Mouse (Mus musculus) spleen, postnatal 36 days (tissue): ENCODE results near the gene Brms1.
"Not testable (repeated sequence)": the region's sequence is repeated elsewhere in the genome, so short reads cannot be mapped to it uniquely, and the experiment has no call there.

Experiments used
- DNase-seq, 2 experiments: peaks; one replicate each; pipeline ENCODE4 v3.0.0; 2022; ENCODE audit warnings: low spot score in 2 of 2, mixed read lengths in 1 of 2

Brms1 gene

DNA sequence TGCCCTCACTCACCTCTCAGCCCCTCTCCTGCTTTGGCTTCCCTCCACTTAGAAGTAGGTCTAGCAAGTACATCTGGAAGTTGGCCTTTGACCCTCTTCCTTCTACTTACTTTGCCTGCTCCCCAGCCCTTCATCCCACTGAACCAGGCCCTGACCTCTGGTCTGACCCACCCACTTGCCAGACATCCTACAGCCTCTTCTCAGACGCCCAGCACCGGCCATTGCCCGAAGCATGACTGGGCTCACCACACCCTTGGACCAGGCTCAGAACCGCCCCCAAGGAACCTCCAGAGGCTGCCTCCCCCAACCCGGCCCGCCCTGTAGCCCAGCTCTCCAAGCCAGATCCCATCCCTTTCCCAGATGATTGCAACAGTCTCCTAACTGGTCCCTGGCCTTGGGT is 21.3 kb downstream of the Brms1 start:
- no peak for DNase-seq

DNA sequence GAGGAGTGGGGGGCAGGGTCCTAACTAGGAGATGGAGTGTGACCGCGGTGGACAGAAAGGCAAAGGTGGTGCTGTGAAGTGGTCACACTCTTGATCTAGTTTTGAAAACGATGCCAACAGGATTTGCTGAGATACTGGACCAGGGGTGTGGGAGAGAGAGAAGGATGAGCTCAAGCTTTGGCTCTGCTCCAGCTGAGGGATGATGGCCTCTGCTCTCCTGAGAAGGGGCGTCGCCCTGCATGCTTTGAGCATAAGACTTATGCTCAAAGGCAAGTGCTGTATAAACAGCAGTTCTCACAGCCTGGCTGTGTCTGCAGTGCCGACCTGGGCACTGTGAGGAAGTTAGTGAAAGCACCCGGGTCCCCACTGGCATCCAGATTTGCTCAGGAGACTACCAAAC is 23.9 kb downstream of the Brms1 start:
- DNase-seq = no peak

DNA sequence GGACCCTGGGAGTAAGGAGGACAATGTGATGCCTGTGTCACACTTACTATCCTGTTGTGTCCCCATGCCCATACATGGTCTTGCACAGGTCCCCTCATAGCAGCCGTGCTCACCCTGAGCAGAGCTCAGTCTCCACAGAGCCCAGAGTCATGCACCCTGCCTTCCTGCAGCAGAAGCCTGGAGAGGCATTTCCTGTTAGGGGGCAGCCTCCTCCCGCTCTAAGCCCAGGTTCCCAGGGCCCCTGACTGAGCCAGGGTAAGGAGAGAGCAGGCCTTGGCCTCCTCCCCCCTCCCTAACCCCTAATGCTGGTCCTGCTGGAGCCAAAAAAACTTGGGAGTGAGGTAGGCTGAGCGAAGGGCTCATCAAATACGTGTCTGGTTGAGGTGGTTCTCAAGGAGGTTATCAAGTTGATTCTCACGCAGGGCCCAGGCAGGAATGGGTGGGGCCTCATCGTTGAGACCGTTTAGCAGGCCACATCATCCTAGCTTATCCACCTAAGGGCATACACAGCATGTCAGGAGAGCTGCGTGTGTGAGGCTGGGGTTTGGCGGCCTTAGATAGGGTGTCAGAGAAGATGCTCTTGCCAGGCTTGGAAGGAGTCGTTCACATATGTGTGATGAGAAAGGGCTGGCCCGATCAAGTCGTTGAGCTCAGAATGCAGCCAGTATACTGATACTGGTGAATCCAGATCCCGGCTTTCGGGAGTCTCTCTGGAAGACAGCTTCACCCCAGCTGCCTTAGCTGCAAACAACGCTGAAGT is 26.1 kb downstream of the Brms1 start:
- DNase-seq = peak in 1 of 2 experiments; percentile 51

DNA sequence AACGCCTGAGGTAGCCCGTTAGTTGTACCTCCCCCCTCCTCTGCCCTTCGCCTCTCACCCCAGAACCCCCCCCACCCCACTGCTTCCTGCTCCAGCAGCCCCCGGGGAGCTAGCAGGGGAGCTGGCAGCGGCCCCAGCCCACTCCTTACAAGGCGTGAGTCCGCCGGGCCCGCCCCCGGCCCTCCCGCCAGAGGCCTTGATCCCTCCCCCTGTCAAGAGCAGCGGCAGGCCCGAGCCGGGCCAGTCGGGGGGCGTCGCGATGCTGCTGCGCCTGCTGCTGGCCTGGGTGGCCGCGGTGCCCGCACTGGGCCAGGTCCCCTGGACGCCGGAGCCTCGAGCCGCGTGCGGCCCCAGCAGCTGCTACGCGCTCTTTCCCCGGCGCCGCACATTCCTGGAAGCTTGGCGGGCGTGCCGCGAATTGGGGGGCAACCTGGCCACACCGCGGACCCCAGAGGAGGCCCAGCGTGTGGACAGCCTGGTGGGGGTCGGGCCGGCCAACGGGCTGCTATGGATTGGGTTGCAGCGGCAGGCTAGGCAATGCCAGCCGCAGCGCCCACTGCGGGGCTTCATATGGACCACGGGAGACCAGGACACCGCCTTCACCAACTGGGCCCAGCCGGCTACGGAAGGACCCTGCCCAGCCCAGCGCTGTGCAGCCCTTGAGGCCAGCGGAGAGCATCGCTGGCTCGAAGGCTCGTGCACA is 26.9 kb downstream of the Brms1 start, which contains the start of gene Cd248:
Gene Cd248, plus strand, starts transcription at position 212 of the 703 bp plus-strand sequence.
- peak in 1 of 2 experiments; percentile 25 for DNase-seq

DNA sequence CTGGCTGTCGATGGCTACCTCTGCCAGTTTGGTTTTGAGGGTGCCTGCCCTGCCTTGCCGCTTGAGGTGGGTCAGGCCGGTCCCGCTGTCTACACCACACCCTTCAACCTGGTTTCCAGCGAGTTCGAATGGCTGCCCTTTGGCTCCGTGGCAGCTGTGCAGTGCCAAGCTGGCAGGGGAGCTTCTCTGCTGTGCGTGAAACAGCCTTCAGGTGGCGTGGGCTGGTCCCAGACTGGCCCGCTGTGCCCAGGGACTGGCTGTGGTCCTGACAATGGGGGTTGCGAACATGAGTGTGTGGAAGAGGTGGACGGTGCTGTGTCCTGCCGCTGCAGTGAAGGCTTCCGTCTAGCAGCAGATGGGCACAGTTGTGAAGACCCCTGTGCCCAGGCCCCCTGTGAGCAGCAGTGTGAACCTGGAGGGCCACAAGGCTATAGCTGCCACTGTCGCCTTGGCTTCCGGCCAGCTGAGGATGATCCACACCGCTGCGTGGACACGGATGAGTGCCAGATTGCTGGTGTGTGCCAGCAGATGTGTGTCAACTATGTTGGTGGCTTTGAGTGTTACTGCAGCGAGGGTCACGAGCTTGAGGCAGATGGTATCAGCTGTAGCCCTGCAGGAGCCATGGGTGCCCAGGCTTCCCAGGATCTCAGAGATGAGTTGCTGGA is 27.5 kb downstream of the Brms1 start:
- DNase-seq = no peak

DNA sequence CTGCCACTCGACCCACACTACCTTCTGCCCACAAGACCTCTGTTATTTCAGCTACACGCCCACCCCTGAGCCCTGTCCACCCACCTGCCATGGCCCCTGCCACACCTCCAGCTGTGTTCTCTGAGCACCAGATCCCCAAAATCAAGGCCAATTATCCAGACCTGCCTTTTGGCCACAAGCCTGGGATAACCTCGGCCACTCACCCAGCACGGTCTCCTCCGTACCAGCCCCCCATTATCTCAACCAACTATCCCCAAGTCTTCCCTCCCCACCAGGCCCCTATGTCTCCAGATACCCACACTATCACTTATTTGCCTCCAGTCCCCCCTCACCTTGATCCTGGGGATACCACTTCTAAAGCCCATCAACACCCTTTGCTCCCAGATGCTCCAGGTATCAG is 28.3 kb downstream of the Brms1 start:
- no peak for DNase-seq

DNA sequence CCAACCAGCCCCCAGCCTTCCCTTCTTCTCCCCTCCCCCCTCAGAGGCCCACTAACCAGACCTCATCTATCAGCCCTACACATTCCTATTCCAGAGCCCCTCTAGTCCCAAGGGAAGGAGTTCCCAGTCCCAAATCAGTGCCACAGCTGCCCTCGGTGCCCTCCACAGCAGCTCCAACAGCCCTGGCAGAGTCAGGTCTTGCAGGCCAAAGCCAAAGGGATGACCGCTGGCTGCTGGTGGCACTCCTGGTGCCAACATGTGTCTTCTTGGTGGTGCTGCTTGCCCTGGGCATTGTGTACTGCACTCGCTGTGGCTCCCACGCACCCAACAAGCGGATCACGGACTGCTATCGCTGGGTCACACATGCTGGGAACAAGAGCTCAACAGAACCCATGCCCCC is 28.8 kb downstream of the Brms1 start:
- DNase-seq = no peak

DNA sequence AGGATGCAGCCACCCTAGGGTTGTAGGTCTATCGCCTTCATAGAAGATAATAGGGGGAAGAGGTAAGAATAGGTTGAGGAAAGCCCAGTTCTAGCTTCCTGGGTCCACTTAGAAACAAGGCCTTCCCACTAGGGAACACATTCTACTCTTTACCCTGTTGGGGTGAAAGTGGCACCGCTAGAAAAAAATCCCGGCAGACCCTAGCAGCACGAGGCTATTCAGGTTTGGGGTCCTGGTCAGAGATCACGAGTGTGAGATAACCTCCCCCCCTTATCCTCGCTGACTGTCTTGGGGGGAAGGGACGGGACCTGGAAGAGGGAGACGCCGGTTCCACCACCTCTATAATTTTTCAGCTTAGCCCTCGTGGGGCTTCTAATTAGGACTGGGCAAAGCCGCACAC is 29.9 kb downstream of the Brms1 start:
- no peak for DNase-seq

DNA sequence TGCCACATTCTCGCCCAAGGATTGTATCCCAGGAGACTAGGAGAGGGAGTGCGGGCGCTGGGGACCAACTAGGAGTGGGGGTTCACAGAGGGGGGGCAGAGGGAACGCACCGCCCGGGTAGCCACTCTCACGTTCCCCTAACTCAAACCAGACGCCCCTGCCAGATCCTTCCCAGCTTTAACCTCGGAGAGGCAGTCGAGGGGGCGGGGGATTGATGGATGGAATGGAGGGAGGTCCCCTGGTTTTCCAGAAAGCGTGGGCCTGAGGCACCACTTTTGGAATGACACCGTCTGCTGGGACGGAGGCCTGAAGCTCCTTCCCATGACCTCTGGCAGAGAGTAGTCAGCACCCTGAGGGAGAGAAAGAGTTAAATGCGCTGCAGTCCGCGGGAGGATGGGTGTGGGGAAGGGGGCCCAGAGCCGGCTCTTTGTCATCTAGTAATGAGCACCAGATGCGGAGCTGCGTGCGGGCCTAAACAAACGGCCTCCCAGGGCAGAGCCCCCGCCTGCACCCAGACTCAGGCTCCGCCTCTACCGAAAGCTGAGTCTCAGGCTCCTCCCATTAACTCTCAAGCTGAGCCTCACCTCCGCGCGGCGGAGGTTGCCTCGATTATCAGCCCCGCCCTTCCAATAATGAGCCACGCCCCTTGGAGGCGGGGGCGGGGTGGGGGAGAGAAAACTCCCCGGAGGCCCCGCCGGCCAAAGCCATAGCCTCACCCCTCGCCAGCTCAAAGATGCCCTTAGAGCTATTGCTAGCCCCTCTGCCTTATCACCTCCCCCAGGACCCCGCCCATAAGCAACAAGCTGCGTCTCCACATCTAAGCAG is 30.6 kb downstream of the Brms1 start:
- peak; percentile 72 to 78 for DNase-seq

DNA sequence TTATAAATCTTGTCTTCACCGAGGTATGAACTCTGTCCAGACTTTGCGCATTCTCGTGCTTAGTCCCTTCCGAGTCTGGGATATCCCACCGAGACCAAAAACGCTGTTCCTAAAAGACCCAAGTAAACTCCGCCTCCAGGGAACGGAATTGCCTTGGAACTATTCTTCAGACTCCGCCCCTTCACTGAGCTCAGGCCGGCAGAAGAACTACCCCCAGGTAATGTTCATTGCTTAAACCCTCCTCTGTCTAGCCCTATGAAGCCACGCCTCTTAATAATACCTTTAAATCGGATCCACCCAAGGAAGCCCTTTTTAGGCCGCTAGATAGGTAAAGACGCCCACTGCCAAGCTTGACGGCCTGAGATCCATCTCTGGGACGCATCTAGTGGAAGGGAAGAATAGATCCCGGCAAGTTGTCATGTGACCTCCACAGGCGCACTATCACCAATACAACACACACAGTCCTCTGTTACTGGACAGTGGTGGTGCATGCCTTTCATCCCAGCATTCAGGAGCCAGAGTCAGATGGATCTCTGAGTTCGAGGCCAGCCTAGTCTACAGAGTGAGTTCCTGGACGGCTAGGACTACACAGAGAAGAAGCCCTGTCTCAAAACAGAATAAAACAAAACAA is 31.4 kb downstream of the Brms1 start:
- no peak for DNase-seq

DNA sequence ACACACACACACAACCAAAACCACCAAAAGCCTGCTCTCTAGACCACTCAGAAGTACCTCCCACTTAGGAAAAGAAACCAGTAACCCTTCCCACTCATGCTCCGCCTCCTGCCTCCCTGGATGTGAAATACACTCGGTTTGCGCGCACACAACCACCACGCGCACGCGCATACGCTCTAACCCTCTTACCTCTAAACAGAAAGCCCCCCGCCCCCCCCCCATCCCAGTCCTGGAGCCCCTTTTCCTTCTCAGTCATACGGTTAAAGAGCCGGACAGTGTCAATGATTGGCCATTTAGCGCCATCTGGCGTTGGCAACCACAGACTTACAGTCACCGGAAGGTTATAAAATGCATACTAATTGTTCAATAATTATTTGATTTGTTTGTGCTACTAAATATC is 31.9 kb downstream of the Brms1 start:
- DNase-seq = peak in 1 of 2 experiments; percentile 18

DNA sequence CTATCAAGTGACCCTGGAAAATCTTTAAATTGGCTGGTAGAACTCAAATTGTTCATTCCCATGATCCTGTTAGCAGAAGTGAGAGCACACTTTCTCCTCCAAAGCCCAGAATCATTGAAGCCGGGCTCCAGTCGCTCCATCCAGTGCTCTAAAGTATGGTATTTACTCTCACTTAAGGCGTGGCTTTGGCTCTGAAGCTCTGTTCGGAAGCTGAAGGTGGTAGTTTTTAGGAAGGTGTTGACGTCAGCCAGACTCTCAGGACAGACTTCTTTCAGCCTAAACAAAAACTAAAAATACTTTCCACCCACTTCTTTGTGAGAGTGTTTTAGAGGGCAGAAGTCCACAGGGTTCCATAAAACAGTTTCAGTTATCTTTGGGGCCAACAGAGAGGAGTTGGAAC is 32.4 kb downstream of the Brms1 start:
- DNase-seq = no peak

DNA sequence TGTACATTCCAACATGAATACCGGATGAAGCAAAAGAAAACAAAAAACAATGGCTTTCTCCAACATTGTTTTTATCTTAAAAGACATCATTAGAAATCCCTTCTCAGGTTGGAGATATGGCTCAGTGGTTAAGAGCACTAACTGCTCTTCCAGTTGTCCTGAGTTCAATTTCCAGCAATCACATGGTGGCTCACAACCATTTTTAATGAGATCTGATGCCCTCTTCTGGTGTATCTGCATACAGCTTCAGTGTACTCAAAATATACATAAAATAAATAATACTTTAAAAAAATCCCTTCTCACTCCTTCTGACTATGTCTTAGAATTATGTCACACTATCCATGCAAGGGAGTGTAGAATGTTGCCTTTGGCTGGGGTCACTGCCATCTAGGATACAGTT is 38.1 kb downstream of the Brms1 start:
- no peak for DNase-seq

DNA sequence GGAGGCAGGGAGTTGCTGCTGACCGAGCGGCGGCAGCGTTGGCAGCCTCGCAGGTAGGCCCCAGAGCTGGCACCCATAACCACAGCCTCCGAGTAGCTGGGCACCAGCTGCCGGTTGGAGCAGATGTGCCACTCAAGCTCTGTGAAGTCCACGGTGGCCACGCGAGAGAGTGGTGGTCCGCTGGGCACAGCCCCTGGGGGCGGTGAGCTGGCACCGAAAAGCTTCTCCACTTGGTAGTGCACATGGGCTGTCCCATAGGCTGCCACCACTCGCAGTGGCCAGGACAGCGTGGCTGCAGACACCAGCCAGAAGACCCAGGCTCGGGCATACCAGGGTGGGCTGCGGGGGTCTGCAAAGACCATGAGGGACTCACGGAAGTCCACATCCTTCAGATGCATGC is 40.9 kb downstream of the Brms1 start:
- DNase-seq = no peak

DNA sequence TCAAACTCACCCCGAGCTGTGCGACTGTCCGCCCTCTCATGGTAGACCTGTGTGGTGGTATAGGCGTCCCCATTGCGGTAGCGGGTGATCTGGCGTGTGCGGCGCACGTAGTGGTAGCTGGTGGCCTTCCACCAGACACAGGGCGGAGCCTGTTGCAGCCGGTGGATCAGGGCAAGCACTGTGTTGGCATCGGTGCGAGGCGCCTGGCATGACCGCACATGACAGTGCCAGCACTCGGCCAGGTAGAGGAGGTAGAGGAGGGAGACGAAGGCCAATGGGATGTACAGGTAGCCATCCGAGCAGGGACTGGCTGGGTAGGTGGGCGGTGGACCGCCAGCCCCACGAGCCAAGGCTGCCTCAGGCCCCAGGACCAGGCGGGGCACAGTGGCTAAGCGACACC is 41.4 kb downstream of the Brms1 start:
- no peak for DNase-seq

DNA sequence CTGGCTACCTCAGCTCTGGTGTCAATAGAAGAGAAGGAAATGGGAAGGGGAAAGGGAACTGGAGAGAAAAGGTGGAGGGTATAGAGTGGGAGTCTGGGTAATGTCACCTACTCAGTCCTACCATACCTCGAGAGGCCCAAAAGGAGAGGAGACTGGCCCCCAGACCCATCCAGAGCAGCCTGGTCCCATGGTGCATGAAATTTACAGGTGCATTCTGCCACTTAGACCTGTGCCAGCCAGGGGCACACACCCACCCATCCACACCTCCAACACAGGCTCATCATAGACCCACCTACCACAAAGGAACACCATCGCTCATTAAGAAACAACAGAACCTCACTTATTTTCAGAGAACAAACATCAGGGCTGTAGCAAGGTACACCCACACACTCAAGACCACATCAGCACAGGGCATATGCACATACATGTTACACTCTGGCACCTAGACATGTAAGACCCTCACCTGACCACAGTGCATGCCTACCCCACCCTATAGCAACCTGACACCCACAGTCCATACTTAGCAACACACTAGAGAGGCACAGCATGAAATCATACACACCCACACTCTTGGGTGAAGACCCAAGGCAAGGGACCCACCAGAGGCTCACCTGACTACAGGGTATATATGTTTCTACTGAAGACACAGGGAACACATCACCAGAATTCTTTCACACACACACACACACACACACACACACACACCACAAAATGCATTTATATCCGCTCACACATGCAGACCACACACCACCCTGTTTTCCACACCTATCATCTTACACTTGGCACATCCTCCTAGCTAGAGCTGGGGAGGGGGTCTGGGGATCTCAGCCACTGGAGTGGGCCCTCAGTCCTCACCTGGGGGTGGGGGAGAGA is 43.0 kb downstream of the Brms1 start:
- DNase-seq = no peak

DNA sequence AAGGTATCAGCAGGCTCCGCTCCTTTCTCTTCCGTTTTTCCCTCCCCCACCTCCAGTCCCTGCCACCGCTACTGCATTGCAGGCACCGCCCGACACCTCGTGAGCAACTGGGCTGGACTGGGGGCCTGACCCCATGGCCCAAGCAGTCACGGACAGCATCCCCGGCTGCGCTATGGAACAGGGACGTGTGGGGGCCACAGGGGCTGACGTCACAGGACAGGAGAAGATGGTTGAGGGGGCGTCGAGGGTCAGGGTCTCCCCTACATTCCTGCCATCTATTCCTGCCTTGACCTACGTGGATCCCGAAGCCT is 43.6 kb downstream of the Brms1 start:
- DNase-seq = no peak

DNA sequence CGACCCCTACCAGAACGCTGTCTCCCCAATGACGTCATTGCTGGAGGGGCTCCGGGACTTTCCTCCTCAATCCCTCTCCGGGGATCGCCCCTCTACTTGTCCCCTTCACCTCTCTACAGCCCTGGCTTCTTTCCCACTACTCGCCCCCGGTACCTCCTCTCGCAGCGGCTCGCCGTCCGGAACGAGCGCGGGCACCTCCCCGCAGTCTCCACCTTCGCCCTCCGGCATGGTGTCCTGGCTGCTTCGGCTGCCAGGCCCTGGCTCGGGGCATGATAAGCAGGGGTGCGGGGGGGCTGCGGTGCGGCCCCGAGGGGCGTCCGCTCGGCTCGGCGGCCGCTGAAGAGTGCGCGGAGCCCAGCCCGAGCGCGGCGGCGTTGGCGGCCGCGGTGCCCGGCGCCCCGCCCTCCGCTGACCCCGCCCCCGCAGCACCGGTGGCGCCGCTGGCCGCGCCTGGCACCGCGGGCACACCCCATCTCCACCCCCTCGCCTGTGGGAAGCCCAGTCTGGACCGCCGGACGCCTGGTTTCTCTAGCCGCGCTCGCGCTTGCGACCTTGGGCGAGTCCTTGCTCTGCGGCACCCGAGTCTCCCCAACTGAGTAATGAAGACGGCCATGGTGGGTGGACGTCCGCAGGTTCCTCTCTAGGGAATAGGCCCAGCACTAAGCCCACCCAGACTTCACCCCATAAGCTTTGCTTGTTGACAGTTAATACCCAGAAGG is 44.1 kb downstream of the Brms1 start, which contains the start of gene Tmem151a:
Gene Tmem151a, minus strand, starts transcription at position 387 of the 719 bp plus-strand sequence.
- DNase-seq = peak in 1 of 2 experiments; percentile 36

DNA sequence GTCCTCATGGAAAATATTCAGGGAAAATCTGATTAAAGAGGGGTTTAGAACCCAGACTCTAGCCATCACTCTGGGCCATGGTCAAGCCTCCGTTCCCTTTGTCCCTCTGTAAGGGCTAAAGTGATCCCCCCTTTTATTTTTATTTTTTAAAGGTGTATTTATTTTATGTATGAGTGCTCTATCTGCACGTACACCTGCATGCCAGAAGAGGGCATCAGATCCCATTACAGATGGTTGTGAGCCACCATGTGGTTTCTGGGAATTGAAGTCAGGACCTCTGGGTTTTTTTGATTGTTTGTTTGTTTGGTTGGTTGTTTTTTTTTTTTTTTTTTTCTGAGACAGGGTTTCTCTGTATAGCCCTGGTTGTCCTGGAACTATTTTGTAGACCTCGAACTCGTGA is 45.4 kb downstream of the Brms1 start:
- DNase-seq = not testable (repeated sequence)
